11 mouse cellular contexts compared by ENCODE assay signal in the genomic region with DNA sequence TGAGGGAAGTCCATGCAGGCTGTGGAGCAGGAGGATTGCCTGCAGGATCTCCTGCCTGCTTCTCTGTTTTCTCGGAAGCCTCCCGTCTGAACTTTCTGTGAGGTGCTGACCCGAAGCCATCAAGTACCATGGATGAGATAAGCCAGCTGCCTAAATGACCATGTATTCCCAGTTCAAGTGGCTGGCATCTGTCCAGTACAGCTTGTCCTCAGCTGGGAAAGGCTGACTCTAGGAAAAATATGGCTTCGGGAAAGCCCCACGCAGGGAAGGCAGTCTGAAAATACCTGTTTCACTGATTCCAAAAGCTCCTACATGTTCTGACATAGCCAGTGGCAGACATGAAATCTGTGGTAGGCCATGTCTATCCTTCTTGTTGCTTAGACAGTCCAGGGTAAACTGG. TPM values are rescaled to one million over a fixed set of nuclear protein-coding genes. Genes with fewer than 3 reads are reported as not detected.
DNase-seq lines count a peak whose midpoint lies in the region; ATAC-seq and TF ChIP-seq lines count a peak whose summit lies in the region.
"Had no signal": no experiment of that assay in that cellular context is flagged by ENCODE, and none has a peak within 500 bp of the region (broad histone marks: within the 10 kb centered on the region; RNA-seq: fewer than 3 reads in every experiment).

No protein-coding gene starts in this region.

- WGBS in kidney, embryonic 14.5 days: 27% methylated on average over 5 of the region's 5 CpGs
- WGBS in heart, embryonic 13.5 days: 14% methylated on average over 5 of the region's 5 CpGs
- WGBS in kidney, postnatal 0 days: 24% methylated on average over 5 of the region's 5 CpGs
- 89% methylated on average over 5 of the region's 5 CpGs for WGBS in neural tube, embryonic 15.5 days
- WGBS in liver, embryonic 12.5 days (ENCODE audit: insufficient replicate concordance): 84% methylated on average over 5 of the region's 5 CpGs

- no peak for TF ChIP-seq CTCF in kidney, postnatal 0 days (IDR thresholded peaks at IDR 0.05; ENCODE audit: low read depth)

- H3K9ac ChIP-seq in kidney, embryonic 14.5 days (ENCODE audit: low read depth, low read length): no peak overlapping the region
- H3K9ac ChIP-seq in heart, embryonic 13.5 days: peak overlapping the region; percentile 53; the same call in 1 of the 2 replicates
- H3K9ac ChIP-seq in kidney, postnatal 0 days (ENCODE audit: low read depth, low read length): no peak overlapping the region
- no peak overlapping the region for H3K9ac ChIP-seq in neural tube, embryonic 15.5 days (replicated peaks)
- no peak overlapping the region for H3K9ac ChIP-seq in liver, embryonic 12.5 days
- H3K9ac ChIP-seq: embryonic facial prominence, embryonic 13.5 days; liver, embryonic 13.5 days had no signal

- H3K4me1 ChIP-seq in kidney, embryonic 14.5 days (ENCODE audit: control insufficient read depth, insufficient read depth, low read length): peaks cover 25% of the 10 kb centered on the region
- H3K4me1 ChIP-seq in heart, embryonic 13.5 days: peaks cover 60% of the 10 kb centered on the region
- H3K4me1 ChIP-seq in kidney, postnatal 0 days (replicated peaks; ENCODE audit: insufficient read depth, low read length): peaks cover 12% of the 10 kb centered on the region
- H3K4me1 ChIP-seq in neural tube, embryonic 15.5 days: peaks cover 24% of the 10 kb centered on the region
- peaks cover 24% of the 10 kb centered on the region for H3K4me1 ChIP-seq in liver, embryonic 12.5 days

- DNase-seq in kidney, adult 11 months: peak; percentile 35
- DNase-seq in kidney, postnatal 0 days (ENCODE audit: low spot score): peak; percentile 80
- peak; percentile 46 for DNase-seq in skeletal muscle tissue, adult 2 months (ENCODE audit: low read depth, low spot score)
- DNase-seq in right cerebral cortex, postnatal 36 days (ENCODE audit: low spot score in 2 of 2): no peak
- DNase-seq: liver, embryonic 13.5 days had no signal

- no peak for ATAC-seq in kidney, embryonic 14.5 days (ENCODE audit: low FRiP score, low TSS enrichment)
- no peak for ATAC-seq in heart, embryonic 13.5 days (ENCODE audit: extremely low read depth, insufficient number of reproducible peaks, low FRiP score, low TSS enrichment)
- no peak for ATAC-seq in kidney, postnatal 0 days (replicated peaks; ENCODE audit: low FRiP score, low read depth)
- no peak for ATAC-seq in neural tube, embryonic 15.5 days (ENCODE audit: low FRiP score)
- no peak for ATAC-seq in liver, embryonic 12.5 days
- ATAC-seq: intestine, postnatal 0 days had no signal

- no peak overlapping the region for H3K27ac ChIP-seq in kidney, embryonic 14.5 days (ENCODE audit: low read depth, low read length)
- H3K27ac ChIP-seq in heart, embryonic 13.5 days (replicated peaks): peak overlapping the region; percentile 67
- H3K27ac ChIP-seq in kidney, postnatal 0 days: peak overlapping the region; percentile 36; the same call in 1 of the 2 replicates
- H3K27ac ChIP-seq in neural tube, embryonic 15.5 days (replicated peaks): no peak overlapping the region
- H3K27ac ChIP-seq in liver, embryonic 12.5 days: no peak overlapping the region
- H3K27ac ChIP-seq: embryonic facial prominence, embryonic 13.5 days; liver, embryonic 13.5 days had no signal

- no peaks in the 10 kb centered on the region for H3K9me3 ChIP-seq in kidney, embryonic 14.5 days (ENCODE audit: control insufficient read depth, low read length)
- H3K9me3 ChIP-seq in heart, embryonic 13.5 days: no peaks in the 10 kb centered on the region
- no peaks in the 10 kb centered on the region for H3K9me3 ChIP-seq in kidney, postnatal 0 days (replicated peaks; ENCODE audit: low read length)
- H3K9me3 ChIP-seq in neural tube, embryonic 15.5 days (replicated peaks): no peaks in the 10 kb centered on the region
- H3K9me3 ChIP-seq in liver, embryonic 12.5 days (replicated peaks): no peaks in the 10 kb centered on the region
- H3K9me3 ChIP-seq: embryonic facial prominence, embryonic 13.5 days; liver, embryonic 13.5 days had no signal

- no peaks in the 10 kb centered on the region for H3K36me3 ChIP-seq in kidney, embryonic 14.5 days (ENCODE audit: control insufficient read depth, insufficient read depth, low read length)
- peaks cover 5% of the 10 kb centered on the region for H3K36me3 ChIP-seq in heart, embryonic 13.5 days
- no peaks in the 10 kb centered on the region for H3K36me3 ChIP-seq in kidney, postnatal 0 days (ENCODE audit: insufficient read depth, low read length)
- H3K36me3 ChIP-seq in neural tube, embryonic 15.5 days: no peaks in the 10 kb centered on the region
- peaks cover 4% of the 10 kb centered on the region for H3K36me3 ChIP-seq in liver, embryonic 12.5 days
- H3K36me3 ChIP-seq: embryonic facial prominence, embryonic 13.5 days had no signal

- no peaks in the 10 kb centered on the region for H3K27me3 ChIP-seq in kidney, embryonic 14.5 days (ENCODE audit: control insufficient read depth, insufficient read depth, low read length)
- H3K27me3 ChIP-seq in heart, embryonic 13.5 days (replicated peaks): 0 out of 2 replicates have a peak, but pooled peaks cover 3% of the 10 kb centered on the region
- no peaks in the 10 kb centered on the region for H3K27me3 ChIP-seq in kidney, postnatal 0 days (ENCODE audit: insufficient read depth, low read length)
- H3K27me3 ChIP-seq in neural tube, embryonic 15.5 days (replicated peaks): no peaks in the 10 kb centered on the region
- peaks cover 9% of the 10 kb centered on the region; the same call in 1 of the 2 replicates for H3K27me3 ChIP-seq in liver, embryonic 12.5 days (replicated peaks)
- H3K27me3 ChIP-seq: embryonic facial prominence, embryonic 13.5 days had no signal

- H3K4me2 ChIP-seq in kidney, embryonic 14.5 days (replicated peaks; ENCODE audit: low read depth, low read length): no peak overlapping the region
- H3K4me2 ChIP-seq in heart, embryonic 13.5 days: peak overlapping the region; percentile 16; the same call in 1 of the 2 replicates
- no peak overlapping the region for H3K4me2 ChIP-seq in kidney, postnatal 0 days (ENCODE audit: low read length)
- no peak overlapping the region for H3K4me2 ChIP-seq in neural tube, embryonic 15.5 days
- H3K4me2 ChIP-seq in liver, embryonic 12.5 days: no peak overlapping the region
- H3K4me2 ChIP-seq: embryonic facial prominence, embryonic 13.5 days; liver, embryonic 13.5 days had no signal

- H3K4me3 ChIP-seq in kidney, embryonic 14.5 days (ENCODE audit: low read length): no peak overlapping the region
- H3K4me3 ChIP-seq in heart, embryonic 13.5 days: no peak overlapping the region
- H3K4me3 ChIP-seq in kidney, postnatal 0 days (replicated peaks; ENCODE audit: low read depth, low read length): no peak overlapping the region
- no peak overlapping the region for H3K4me3 ChIP-seq in neural tube, embryonic 15.5 days (replicated peaks)
- no peak overlapping the region for H3K4me3 ChIP-seq in liver, embryonic 12.5 days
- H3K4me3 ChIP-seq: embryonic facial prominence, embryonic 13.5 days; liver, embryonic 13.5 days had no signal

RNA-seq across cellular contexts. Expression of gene Gck, which starts 2.6 kb away (rescaled TPM):
- polyA plus RNA-seq in kidney, embryonic 14.5 days (2014; fragmentation: Nextera tagmentation; extraction: Ambion mirVana): 1.5 and 2.0 TPM in 2 replicates
- polyA plus RNA-seq in heart, embryonic 13.5 days (2015; fragmentation: Nextera tagmentation; extraction: Ambion mirVana): 1.2 and 1.5 TPM in 2 replicates
- polyA plus RNA-seq in kidney, postnatal 0 days (2015; fragmentation: Nextera tagmentation; extraction: Ambion mirVana): 0.64 and 1.0 TPM in 2 replicates
- polyA plus RNA-seq in neural tube, embryonic 15.5 days (2015; fragmentation: Nextera tagmentation; extraction: Ambion mirVana): 3.4 and 4.2 TPM in 2 replicates
- 0.31 and 0.37 TPM in 2 replicates for polyA plus RNA-seq in liver, embryonic 12.5 days (2016; fragmentation: Nextera tagmentation; extraction: Ambion mirVana)

RNA-seq across cellular contexts. Expression of gene Ykt6, which starts 3.0 kb away (rescaled TPM):
- 23.1 and 34.4 TPM in 2 replicates for polyA plus RNA-seq in kidney, embryonic 14.5 days (2014; fragmentation: Nextera tagmentation; extraction: Ambion mirVana)
- polyA plus RNA-seq in heart, embryonic 13.5 days (2015; fragmentation: Nextera tagmentation; extraction: Ambion mirVana): 39.1 and 41.1 TPM in 2 replicates
- polyA plus RNA-seq in kidney, postnatal 0 days (2015; fragmentation: Nextera tagmentation; extraction: Ambion mirVana): 41.8 and 46.5 TPM in 2 replicates
- 84.9 and 87.1 TPM in 2 replicates for polyA plus RNA-seq in neural tube, embryonic 15.5 days (2015; fragmentation: Nextera tagmentation; extraction: Ambion mirVana)
- 25.2 and 25.7 TPM in 2 replicates for polyA plus RNA-seq in liver, embryonic 12.5 days (2016; fragmentation: Nextera tagmentation; extraction: Ambion mirVana)

RNA-seq across cellular contexts. Expression of gene Myl7, which starts 53.9 kb away (rescaled TPM):
- 1.5 and 2.4 TPM in 2 replicates for polyA plus RNA-seq in kidney, embryonic 14.5 days (2014; fragmentation: Nextera tagmentation; extraction: Ambion mirVana)
- 4,508 and 5,229 TPM in 2 replicates for polyA plus RNA-seq in heart, embryonic 13.5 days (2015; fragmentation: Nextera tagmentation; extraction: Ambion mirVana)
- polyA plus RNA-seq in kidney, postnatal 0 days (2015; fragmentation: Nextera tagmentation; extraction: Ambion mirVana): 1.6 and 1.9 TPM in 2 replicates
- 1.4 and 10.6 TPM in 2 replicates for polyA plus RNA-seq in neural tube, embryonic 15.5 days (2015; fragmentation: Nextera tagmentation; extraction: Ambion mirVana)
- 21.8 and 22.5 TPM in 2 replicates for polyA plus RNA-seq in liver, embryonic 12.5 days (2016; fragmentation: Nextera tagmentation; extraction: Ambion mirVana)

Comparison
In these comparisons a context has a peak if more than half of its experiments do, and no peak if none do; other contexts are left out.
1. H3K27ac ChIP-seq: peak in heart, embryonic 13.5 days (single experiment) and kidney, postnatal 0 days (single experiment); none in kidney, embryonic 14.5 days (single experiment), neural tube, embryonic 15.5 days (single experiment) and liver, embryonic 12.5 days (single experiment).
2. DNase-seq: peak in kidney, adult 11 months (single experiment), kidney, postnatal 0 days (single experiment) and skeletal muscle tissue, adult 2 months (single experiment); none in right cerebral cortex, postnatal 36 days (0 of 2).
3. RNA of gene Myl7, which starts 53.9 kb away (polyA plus RNA-seq): 4,508 to 5,229 TPM in heart, embryonic 13.5 days; 21.8 to 22.5 TPM in liver, embryonic 12.5 days, 1.6 to 1.9 TPM in kidney, postnatal 0 days, 1.5 to 2.4 TPM in kidney, embryonic 14.5 days and 1.4 to 10.6 TPM in neural tube, embryonic 15.5 days; every median in the first group is over 100 times any median in the second.